Mouse (Mus musculus) thymus, adult 2 months (tissue): ENCODE data around the gene Pygm. TPM values are rescaled to one million over a fixed set of nuclear protein-coding genes. Genes with fewer than 3 reads are reported as not detected.

Experiments used
- DNase-seq: peaks from one replicate; pipeline ENCODE4 v3.0.0; 2021
- H3K27ac ChIP-seq: fragments of 200-500 bp; 2 replicates; pipeline ENCODE4 v1.5.1; 2012; ENCODE audit warnings: low read length, control low read depth; ENCODE audit not compliant: control insufficient read depth, insufficient read depth
- H3K27me3 ChIP-seq: fragments of 200-500 bp; 2 replicates; pipeline ENCODE4 v1.6.1; 2012; ENCODE audit warnings: mild to moderate bottlenecking, low read length, moderate library complexity, mixed read lengths; ENCODE audit not compliant: control insufficient read depth, insufficient read depth
- H3K36me3 ChIP-seq: fragments of 200-500 bp; 2 replicates; pipeline ENCODE4 v1.6.1; 2012; ENCODE audit warnings: mild to moderate bottlenecking, low read length, moderate library complexity; ENCODE audit not compliant: control insufficient read depth, insufficient read depth
- H3K4me1 ChIP-seq: fragments of 200-500 bp; replicated peaks from 2 replicates; pipeline ENCODE4 v1.6.1; 2012; ENCODE audit warnings: low read length; ENCODE audit not compliant: control insufficient read depth, insufficient read depth
- H3K4me3 ChIP-seq: fragments of 200-500 bp; 2 replicates; pipeline ENCODE4 v1.5.1; 2012; ENCODE audit warnings: mild to moderate bottlenecking, low read length, control low read depth, moderate library complexity; ENCODE audit not compliant: control insufficient read depth, insufficient read depth
- CTCF ChIP-seq: fragments of 200-500 bp; IDR thresholded peaks from 2 replicates; pipeline ENCODE4 v1.5.1; 2012; ENCODE audit warnings: mild to moderate bottlenecking, control low read depth, low read length, moderate library complexity, borderline replicate concordance; ENCODE audit not compliant: control insufficient read depth, poor library complexity, insufficient read depth; ENCODE audit errors: extremely low read depth
- POLR2A ChIP-seq: fragments of 200-500 bp; IDR thresholded peaks from 2 replicates; pipeline ENCODE4 v1.6.1; 2012; ENCODE audit warnings: mild to moderate bottlenecking, low read length, control low read depth, moderate library complexity; ENCODE audit not compliant: control insufficient read depth, poor library complexity, insufficient read depth; ENCODE audit errors: extremely low read depth
- WGBS: fragments of 180-500 bp; shearing (Covaris S2); methylation state at CpG from one replicate; pipeline ENCODE4 v1.1.7; 2018; 5-methylcytosine and 5-hydroxymethylcytosine counted together
- polyA plus RNA-seq: library from polyadenylated mRNA; depleted of rRNA; stranded (reverse); fragments of >200 nt; gene quantifications from 2 replicates; pipeline ENCODE4 v1.2.3, GENCODE M21; 2012

The Pygm gene
- polyA plus RNA-seq, 1 experiment: 41.6 TPM

- no peak overlapping the region for H3K27ac ChIP-seq
- H3K4me3 ChIP-seq: no peak overlapping the region
- 86% methylated on average over 2 of the region's 2 CpGs for WGBS
- no peaks in the 10 kb centered on the region; the same call in 1 of the 2 replicates for H3K4me1 ChIP-seq
- H3K27me3 ChIP-seq: no peaks in the 10 kb centered on the region
- H3K36me3 ChIP-seq: peaks cover 71% of the 10 kb centered on the region
- no peak for TF ChIP-seq CTCF
- no peak for TF ChIP-seq POLR2A
- no peak for DNase-seq
Measured at GRCm38 (mm10) chr19:6376643-6377042, 7.6 kb upstream of the Pygm start.

- no peak overlapping the region for H3K27ac ChIP-seq
Measured at GRCm38 (mm10) chr19:6377327-6378040, 6.7 kb upstream of the Pygm start.

GRCm38 (mm10) chr19:6380411-6381166 lies 3.6 kb upstream of the Pygm start:
- DNase-seq: no peak
- H3K4me3 ChIP-seq: no peak overlapping the region
- H3K4me1 ChIP-seq: peaks cover 13% of the 10 kb centered on the region
- 95% methylated on average over 9 of the region's 9 CpGs for WGBS
- no peaks in the 10 kb centered on the region for H3K27me3 ChIP-seq
- H3K36me3 ChIP-seq: peaks cover 32% of the 10 kb centered on the region
- TF ChIP-seq CTCF: no peak
- no peak for TF ChIP-seq POLR2A
- no peak overlapping the region for H3K27ac ChIP-seq

More at GRCm38 (mm10) chr19:6377327-6378040, 6.7 kb upstream of the Pygm start:
- H3K36me3 ChIP-seq: peaks cover 63% of the 10 kb centered on the region
- no peak overlapping the region for H3K4me3 ChIP-seq
- TF ChIP-seq POLR2A: no peak
- no peak for TF ChIP-seq CTCF
- DNase-seq: no peak
- 94% methylated on average over 11 of the region's 11 CpGs for whole genome bisulfite sequencing
- H3K27me3 ChIP-seq: no peaks in the 10 kb centered on the region
- H3K4me1 ChIP-seq: no peaks in the 10 kb centered on the region; the same call in 1 of the 2 replicates

- Histone ChIP-seq H3K27ac (no peak overlapping the region), H3K27me3 (no peaks in the 10 kb centered on the region), H3K4me3 (no peak overlapping the region), H3K4me1 (peaks cover 13% of the 10 kb centered on the region), H3K36me3 (peaks cover 25% of the 10 kb centered on the region)
- no peak for TF ChIP-seq CTCF
- TF ChIP-seq POLR2A: no peak
- WGBS: 96% methylated on average over 5 of the region's 5 CpGs
- DNase-seq: no peak
Measured at GRCm38 (mm10) chr19:6381238-6381637, 3.0 kb upstream of the Pygm start.

GRCm38 (mm10) chr19:6382323-6382924 lies 1.8 kb upstream of the Pygm start:
- no peak for DNase-seq
- Histone ChIP-seq H3K4me3 (no peak overlapping the region), H3K27me3 (no peaks in the 10 kb centered on the region), H3K4me1 (peaks cover 13% of the 10 kb centered on the region), H3K27ac (no peak overlapping the region), H3K36me3 (peaks cover 13% of the 10 kb centered on the region)
- 62% methylated on average over 4 of the region's 4 CpGs for WGBS
- TF ChIP-seq CTCF: no peak
- no peak for TF ChIP-seq POLR2A

GRCm38 (mm10) chr19:6383470-6383869 lies 729 bp upstream of the Pygm start:
- Histone ChIP-seq H3K27ac (no peak overlapping the region), H3K4me1 (peaks cover 13% of the 10 kb centered on the region)
- no peak for DNase-seq

More at GRCm38 (mm10) chr19:6383470-6383869, 729 bp upstream of the Pygm start:
- TF ChIP-seq POLR2A: no peak
- no peak for TF ChIP-seq CTCF
- H3K36me3 ChIP-seq: peaks cover 4% of the 10 kb centered on the region; the same call in 1 of the 2 replicates
- H3K27me3 ChIP-seq: no peaks in the 10 kb centered on the region
- 39% methylated on average over 5 of the region's 5 CpGs for WGBS
- H3K4me3 ChIP-seq: no peak overlapping the region
